Mouse (Mus musculus): Measurements from ENCODE around the gene Pycard. TPM values are rescaled to one million over a fixed set of nuclear protein-coding genes. Genes with fewer than 3 reads are reported as not detected.

Gene Pycard
- total RNA-seq, 1 experiment from 2014 or later: 16.9 TPM

GRCm38 (mm10) chr7:128009715-128010340 is 16.2 kb upstream of the Pycard start:
- ATAC-seq (replicated peaks in 1 of 2; ENCODE audit: insufficient read depth in 1 of 2, low FRiP score in 2 of 2, low TSS enrichment in 1 of 2, low read depth in 1 of 2, poor library complexity in 2 of 2, severe bottlenecking in 2 of 2): no peak

GRCm38 (mm10) chr7:128006193-128006592 is 12.5 kb upstream of the Pycard start:
- ATAC-seq (replicated peaks in 1 of 2; ENCODE audit: insufficient read depth in 1 of 2, low FRiP score in 2 of 2, low TSS enrichment in 1 of 2, low read depth in 1 of 2, poor library complexity in 2 of 2, severe bottlenecking in 2 of 2): no peak

DNA sequence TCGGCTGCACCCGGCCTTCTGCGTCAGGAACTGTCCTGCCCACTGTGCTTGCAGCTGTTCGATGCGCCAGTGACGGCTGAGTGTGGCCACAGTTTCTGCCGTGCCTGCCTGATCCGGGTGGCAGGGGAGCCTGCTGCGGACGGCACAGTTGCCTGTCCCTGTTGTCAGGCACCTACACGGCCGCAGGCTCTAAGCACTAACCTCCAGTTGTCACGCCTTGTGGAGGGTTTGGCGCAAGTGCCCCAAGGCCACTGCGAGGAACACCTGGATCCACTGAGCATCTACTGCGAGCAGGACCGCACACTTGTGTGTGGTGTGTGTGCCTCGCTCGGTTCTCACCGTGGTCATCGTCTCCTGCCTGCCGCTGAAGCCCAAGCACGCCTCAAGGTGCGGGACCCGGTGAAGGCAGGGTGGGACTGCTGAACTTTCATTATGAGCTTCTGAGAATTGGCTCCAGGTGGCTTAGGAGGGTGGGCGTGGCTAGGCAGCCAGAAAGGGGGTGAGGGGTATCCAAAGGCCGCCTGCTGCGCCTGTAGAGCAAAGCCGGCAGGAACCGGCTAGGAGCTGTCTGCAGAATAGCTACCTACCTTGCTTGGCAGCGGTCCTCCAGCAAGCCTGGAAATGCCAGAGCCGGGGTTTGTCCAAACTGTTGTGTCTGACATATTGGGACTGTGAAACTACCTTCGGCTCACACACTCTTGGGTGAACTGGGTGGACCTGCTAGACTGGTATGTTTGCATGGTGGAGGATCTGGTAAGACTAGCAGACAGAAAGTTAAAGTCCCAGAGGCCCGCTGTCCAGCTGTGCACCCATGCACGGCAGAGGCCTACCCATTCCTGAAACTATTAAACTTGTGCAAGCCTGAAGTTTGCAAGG is 11.1 kb upstream of the Pycard start:
- ATAC-seq (replicated peaks in 1 of 2; ENCODE audit: insufficient read depth in 1 of 2, low FRiP score in 2 of 2, low TSS enrichment in 1 of 2, low read depth in 1 of 2, poor library complexity in 2 of 2, severe bottlenecking in 2 of 2): peak in 1 of 2 experiments; percentile 27; a peak in 2 of 4 replicates

DNA sequence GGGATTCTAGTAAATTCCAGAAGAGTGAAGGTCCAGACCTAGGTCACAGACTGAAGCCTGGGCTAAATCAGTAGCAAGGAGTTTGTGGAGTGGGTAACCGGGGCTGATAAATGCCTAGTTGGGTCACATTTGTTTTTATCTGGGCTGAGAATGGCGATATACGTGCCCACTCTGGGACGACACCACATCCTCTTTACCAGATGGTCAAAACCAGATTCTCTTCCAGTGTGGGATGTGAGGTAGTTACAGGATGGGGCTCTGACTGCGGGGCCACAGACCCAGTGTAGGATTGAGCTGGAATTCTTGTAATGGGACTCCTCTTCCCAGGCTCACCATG is 10.5 kb upstream of the Pycard start:
- no peak for ATAC-seq (replicated peaks in 1 of 2; ENCODE audit: insufficient read depth in 1 of 2, low FRiP score in 2 of 2, low TSS enrichment in 1 of 2, low read depth in 1 of 2, poor library complexity in 2 of 2, severe bottlenecking in 2 of 2)

DNA sequence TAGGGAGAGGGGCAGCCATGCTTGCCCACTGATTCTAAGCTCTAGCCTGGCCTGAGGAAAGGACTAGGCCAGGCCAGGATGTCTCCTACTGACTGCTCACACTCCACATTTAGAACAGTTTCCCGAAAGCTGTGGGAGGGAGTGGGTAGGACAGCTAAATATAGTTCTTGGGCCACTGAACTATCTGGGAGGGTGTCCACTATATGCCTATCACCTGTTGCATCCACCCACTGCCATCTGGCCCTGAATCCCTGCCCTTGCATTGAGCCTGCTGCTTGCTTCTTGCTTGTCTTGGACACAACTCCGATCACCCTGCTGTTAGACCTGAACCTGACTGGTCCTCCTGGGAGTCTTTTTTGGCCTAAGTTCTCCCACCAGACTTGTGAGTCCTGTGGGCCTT is 10.0 kb upstream of the Pycard start, which contains the start of gene Trim72:
TSS of gene Trim72 (plus strand) at position 262 of the 400 bp plus-strand sequence.
- no peak for ATAC-seq (replicated peaks in 1 of 2; ENCODE audit: insufficient read depth in 1 of 2, low FRiP score in 2 of 2, low TSS enrichment in 1 of 2, low read depth in 1 of 2, poor library complexity in 2 of 2, severe bottlenecking in 2 of 2)

GRCm38 (mm10) chr7:128003098-128003497 is 9.4 kb upstream of the Pycard start:
- no peak for ATAC-seq (replicated peaks in 1 of 2; ENCODE audit: insufficient read depth in 1 of 2, low FRiP score in 2 of 2, low TSS enrichment in 1 of 2, low read depth in 1 of 2, poor library complexity in 2 of 2, severe bottlenecking in 2 of 2)

- no peak for ATAC-seq (replicated peaks in 1 of 2; ENCODE audit: insufficient read depth in 1 of 2, low FRiP score in 2 of 2, low TSS enrichment in 1 of 2, low read depth in 1 of 2, poor library complexity in 2 of 2, severe bottlenecking in 2 of 2)
Observed at GRCm38 (mm10) chr7:128000068-128000950, 6.6 kb upstream of the Pycard start.

- ATAC-seq (replicated peaks in 1 of 2; ENCODE audit: insufficient read depth in 1 of 2, low FRiP score in 2 of 2, low TSS enrichment in 1 of 2, low read depth in 1 of 2, poor library complexity in 2 of 2, severe bottlenecking in 2 of 2): no peak
Observed at GRCm38 (mm10) chr7:127999436-127999835, 5.8 kb upstream of the Pycard start.

DNA sequence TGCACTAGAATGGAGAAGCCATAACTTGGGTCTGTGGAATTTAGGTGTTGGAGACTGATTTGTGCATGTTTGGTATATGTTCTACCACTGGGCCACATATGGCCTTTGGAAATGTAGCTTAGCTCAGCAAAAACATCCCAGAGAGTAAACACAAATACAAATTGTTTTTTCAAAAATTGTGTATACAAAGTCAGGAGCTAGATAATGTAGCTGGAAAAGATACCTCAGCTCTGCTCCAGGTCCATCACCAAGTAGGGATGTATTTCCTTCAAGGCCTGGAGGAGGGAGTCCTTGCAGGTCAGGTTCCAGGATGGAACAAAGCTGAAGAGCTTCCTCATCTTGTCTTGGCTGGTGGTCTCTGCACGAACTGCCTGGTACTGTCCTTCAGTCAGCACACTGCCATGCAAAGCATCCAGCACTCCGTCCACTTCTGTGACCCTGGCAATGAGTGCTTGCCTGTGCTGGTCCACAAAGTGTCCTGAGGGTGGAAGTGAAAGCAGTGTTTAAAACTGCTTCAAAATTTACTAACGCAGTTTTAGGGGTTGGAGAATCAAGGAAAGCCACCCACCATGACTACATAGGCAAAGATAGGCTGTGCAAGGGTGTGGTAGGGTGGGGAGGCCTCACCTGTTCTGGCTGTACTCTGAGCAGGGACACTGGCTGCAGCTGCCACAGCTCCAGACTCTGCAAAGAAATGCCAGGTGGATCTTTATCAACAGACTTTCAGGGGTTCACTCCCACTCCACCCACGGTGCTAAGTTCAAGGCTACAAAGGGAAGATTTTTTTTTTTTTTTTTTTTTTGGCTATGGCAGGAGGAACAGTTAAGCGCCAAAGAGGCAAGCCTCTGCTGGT is 953 bp downstream of the Pycard start:
- ATAC-seq (replicated peaks in 1 of 2; ENCODE audit: insufficient read depth in 1 of 2, low FRiP score in 2 of 2, low TSS enrichment in 1 of 2, low read depth in 1 of 2, poor library complexity in 2 of 2, severe bottlenecking in 2 of 2): no peak

DNA sequence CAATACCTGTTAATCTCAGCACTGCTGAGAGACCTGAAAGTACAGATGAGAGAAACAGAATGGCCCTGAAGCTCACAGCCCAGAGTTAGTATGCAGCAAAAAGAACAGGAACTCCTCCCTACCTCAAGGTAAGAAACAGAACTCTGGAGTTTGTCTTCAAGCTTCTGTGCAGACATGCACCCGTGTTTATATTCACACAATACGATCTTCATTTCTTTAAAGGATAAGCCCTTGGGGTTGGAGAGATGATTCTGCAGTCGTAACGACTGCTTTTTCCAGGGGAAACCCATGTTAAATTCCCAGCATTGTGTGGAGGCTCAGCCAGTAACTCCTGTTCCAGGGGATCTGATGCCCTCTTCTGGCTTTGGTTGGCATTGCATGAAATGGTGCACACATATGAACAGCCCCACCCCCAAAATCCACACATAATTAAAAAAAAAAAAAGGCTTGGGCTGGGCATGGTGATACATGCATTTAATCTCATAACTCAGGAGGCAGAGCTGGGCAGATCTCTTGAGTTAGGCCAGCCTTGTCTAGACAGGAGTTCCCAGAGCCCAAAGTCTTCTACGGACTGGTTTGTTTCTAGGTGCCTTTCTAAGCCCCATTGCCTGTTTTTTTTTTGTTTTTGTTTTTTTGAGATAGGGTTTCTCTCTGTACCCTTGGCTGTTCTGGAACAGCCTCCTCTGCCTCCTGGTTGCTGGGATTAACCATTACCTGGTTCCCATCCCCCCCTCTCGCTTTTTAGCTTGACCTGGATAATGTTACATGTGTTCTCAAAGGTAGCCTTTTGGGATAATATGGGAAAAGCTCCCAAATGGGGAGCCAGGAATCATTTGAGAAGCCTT is 1.8 kb downstream of the Pycard start:
- peak in 1 of 2 experiments; percentile 34; a peak in 1 of 4 replicates for ATAC-seq (replicated peaks in 1 of 2; ENCODE audit: insufficient read depth in 1 of 2, low FRiP score in 2 of 2, low TSS enrichment in 1 of 2, low read depth in 1 of 2, poor library complexity in 2 of 2, severe bottlenecking in 2 of 2)

- no peak for ATAC-seq (replicated peaks in 1 of 2; ENCODE audit: insufficient read depth in 1 of 2, low FRiP score in 2 of 2, low TSS enrichment in 1 of 2, low read depth in 1 of 2, poor library complexity in 2 of 2, severe bottlenecking in 2 of 2)
Observed at GRCm38 (mm10) chr7:127988904-127989303, 4.8 kb downstream of the Pycard start.

GRCm38 (mm10) chr7:127980606-127981005 is 13.1 kb downstream of the Pycard start:
- no peak for ATAC-seq (replicated peaks in 1 of 2; ENCODE audit: insufficient read depth in 1 of 2, low FRiP score in 2 of 2, low TSS enrichment in 1 of 2, low read depth in 1 of 2, poor library complexity in 2 of 2, severe bottlenecking in 2 of 2)

DNA sequence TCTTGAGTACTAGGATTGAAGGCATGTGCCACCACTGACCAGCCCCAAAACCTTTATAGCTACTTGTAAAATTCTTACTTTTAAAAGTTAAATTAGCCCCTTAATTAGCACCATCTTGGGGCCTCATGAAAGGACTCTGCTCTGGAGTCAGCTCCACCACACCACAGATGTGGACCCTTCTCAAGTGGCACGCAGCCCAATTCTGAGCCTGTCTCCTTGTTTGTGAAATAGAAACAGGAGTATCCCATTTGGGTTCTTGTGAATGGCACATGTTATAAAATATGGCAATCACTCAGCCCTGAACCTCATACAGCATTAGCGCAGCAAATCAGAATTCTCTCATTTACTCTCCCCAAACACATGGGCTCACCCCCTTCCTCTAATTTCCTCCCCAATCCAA is 14.8 kb downstream of the Pycard start:
- no peak for ATAC-seq (replicated peaks in 1 of 2; ENCODE audit: insufficient read depth in 1 of 2, low FRiP score in 2 of 2, low TSS enrichment in 1 of 2, low read depth in 1 of 2, poor library complexity in 2 of 2, severe bottlenecking in 2 of 2)

GRCm38 (mm10) chr7:127974413-127974930 is 19.2 kb downstream of the Pycard start:
- ATAC-seq (replicated peaks in 1 of 2; ENCODE audit: insufficient read depth in 1 of 2, low FRiP score in 2 of 2, low TSS enrichment in 1 of 2, low read depth in 1 of 2, poor library complexity in 2 of 2, severe bottlenecking in 2 of 2): no peak

- ATAC-seq (replicated peaks in 1 of 2; ENCODE audit: insufficient read depth in 1 of 2, low FRiP score in 2 of 2, low TSS enrichment in 1 of 2, low read depth in 1 of 2, poor library complexity in 2 of 2, severe bottlenecking in 2 of 2): peak in 1 of 2 experiments; percentile 15; a peak in 1 of 4 replicates
Observed at GRCm38 (mm10) chr7:127967922-127968828, 25.5 kb downstream of the Pycard start.

All from hematopoietic stem cell, adult 5-6 weeks (primary cell).